Mouse (Mus musculus): Measurements from ENCODE around the gene Sdc1. TPM values are rescaled to one million over a fixed set of nuclear protein-coding genes. Genes with fewer than 3 reads are reported as not detected.

The Sdc1 gene
- total RNA-seq, 4 experiments from 2014 or later, result 0.82 to 3.1 (median 2.1) TPM

DNA sequence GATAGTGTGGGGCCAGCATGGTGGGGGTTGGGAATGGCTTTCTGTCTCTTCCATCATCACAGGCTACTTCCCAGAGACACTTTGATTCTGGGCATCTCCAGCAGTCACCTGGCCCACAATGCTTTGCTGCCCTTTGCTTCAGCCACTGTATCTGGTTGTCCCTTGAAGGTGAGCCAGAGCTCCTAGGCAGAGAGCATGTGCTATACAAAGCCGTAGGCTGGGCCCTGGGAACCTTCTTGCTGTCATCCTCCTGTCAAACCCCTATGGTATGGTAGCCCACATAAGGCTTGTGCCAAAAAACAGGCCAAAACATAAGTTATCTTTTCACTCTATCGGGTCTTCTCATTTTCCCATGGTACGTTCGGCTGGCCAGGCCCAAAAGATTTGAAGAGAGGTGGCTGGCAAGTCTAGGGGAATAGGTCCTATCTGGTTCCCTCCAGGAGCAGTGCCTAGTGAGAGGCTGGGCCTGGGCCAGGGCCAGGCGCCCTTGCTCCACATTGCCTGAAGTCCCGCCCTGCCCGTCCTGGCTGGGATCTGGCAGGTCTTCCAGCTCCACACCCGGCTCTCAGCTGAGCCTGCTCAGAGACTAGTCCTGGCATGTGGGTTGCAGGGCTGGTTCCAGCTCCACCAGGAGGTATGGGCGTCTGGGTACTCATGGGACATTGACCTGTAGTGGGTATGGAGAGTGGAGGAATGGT, 10.7 kb downstream of the Sdc1 start:
- DNase-seq (ENCODE audit: low spot score in 2 of 2), result peak; percentile 51 to 82

DNA sequence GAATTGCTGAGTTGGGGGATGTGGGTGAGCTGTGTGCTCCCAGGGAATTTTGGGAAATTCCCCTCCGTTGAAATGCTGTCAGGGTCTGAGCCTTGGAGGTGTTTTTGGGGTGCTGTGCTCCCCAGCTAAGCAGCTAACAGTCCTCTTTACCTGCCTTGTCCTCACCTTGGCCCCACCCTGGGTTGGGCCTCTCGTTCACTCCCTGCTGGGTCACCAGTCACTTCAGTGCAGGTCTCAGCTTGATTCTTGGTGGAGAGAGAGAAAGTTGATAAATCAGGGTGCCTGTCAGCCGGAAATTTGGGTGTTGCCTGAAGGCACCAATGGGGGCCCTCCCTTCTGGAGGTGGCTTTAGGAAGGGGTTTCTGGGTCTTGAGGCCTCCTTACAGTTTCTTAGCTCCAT, 11.4 kb downstream of the Sdc1 start:
- no peak for DNase-seq (ENCODE audit: low spot score in 2 of 2)

DNA sequence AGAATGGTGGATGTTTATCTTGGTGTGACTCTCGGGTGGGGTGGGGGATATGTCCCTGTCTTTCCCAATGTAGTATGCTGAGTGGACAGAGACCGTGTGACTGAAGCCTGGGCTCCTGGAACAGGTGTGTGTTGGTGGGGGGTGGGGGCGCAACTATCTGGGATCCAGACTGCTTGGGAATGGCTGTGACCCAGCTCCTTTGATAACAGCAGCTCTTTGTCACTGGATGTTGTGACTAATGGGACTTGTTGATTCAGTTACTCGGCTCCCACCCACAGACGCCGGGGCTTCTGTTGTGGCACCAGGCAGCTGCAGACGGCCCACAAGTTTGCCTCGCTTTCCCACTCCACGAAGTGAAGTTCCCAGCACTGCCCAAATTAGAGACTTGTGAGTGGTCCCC, 13.1 kb downstream of the Sdc1 start:
- DNase-seq (ENCODE audit: low spot score in 2 of 2), result no peak

DNA sequence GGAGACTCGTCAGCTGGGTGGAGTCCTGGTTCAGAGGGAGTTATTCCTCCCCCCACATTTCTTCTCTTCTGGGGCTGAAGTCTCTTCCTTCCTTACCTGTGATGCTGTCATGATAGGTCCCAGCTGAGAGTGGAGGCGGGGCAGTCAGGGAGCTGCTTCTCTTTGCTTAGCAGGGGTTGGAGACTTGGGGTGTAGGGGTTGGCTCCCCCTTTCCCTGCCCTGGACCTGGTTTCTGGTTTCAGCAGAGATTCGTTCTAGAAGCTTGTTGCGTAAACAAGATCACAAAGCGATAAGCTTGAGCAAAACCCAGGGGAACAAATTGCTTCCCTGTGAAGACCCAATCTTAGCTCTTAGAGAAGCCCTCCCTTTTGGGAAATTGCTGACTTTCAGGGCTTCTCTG, 15.4 kb downstream of the Sdc1 start:
- no peak for DNase-seq (ENCODE audit: low spot score in 2 of 2)

DNA sequence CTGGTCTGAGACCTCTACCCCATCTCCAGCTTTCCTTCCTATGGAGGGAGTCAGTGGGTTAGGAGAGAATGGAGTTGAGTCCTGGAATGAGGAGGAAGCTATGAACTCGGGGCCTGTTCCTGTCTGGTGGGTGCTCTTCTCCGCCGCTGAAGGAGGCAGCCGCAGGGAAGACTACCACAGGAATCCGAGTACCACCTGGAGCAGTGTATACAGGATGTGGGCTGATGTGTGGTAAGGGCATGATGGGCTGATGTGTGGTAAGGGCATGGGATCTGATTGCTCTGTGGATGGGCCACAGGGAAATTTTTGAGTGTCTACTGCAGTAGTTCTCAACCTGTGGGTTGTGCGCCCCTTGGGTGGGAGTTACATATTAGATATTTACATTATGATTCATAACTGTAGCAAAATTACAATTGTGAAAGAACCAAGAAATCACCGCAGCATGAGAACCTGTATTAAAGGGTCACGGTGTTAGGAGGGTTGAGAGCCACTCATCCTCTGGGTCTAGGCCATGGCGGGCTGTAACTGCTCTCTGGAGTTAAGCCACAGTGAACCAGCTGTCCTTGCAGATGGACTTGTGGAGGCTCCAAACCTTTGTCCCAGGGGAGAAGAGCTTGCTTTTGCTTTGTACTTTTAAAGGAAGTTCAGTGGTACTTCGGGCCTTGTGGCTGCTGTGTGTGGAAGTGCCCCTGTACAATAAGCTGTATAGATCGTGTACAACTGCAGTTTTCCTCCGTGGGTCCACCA, 16.0 kb downstream of the Sdc1 start:
- DNase-seq (ENCODE audit: low spot score in 2 of 2), result peak; percentile 20 to 28

DNA sequence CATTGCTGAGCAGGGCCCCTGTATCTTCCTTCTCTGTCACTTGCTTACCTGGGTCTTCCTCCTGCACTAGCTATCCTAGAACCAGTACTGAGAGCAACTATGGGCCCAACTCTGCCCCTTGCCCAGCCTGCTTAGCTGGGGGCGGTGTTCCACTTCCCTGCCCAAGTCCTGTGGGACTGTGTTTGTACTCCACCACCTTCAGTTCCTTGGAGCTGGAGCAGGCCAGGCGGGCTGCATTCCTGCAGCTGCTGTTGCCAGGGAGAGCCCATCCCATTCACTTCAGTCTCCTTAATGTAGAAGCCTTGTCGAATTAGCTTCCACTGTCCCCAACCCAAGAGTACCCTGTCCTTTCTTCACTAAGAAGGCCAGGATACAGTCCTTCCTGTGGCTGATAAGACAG, 17.3 kb downstream of the Sdc1 start:
- no peak for DNase-seq (ENCODE audit: low spot score in 2 of 2)

DNA sequence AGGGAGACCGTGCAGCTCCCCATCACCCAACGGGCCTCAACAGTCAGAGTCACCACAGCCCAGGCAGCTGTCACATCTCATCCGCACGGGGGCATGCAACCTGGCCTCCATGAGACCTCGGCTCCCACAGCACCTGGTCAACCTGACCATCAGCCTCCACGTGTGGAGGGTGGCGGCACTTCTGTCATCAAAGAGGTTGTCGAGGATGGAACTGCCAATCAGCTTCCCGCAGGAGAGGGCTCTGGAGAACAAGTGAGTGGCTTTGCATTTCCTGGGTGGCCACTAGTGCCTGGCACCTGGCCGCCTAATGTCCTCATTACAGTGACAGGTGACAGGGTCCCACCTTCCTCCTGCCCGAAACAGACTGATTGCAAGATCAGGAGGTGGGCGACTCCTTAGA, 19.5 kb downstream of the Sdc1 start:
- no peak for DNase-seq (ENCODE audit: low spot score in 2 of 2)

DNA sequence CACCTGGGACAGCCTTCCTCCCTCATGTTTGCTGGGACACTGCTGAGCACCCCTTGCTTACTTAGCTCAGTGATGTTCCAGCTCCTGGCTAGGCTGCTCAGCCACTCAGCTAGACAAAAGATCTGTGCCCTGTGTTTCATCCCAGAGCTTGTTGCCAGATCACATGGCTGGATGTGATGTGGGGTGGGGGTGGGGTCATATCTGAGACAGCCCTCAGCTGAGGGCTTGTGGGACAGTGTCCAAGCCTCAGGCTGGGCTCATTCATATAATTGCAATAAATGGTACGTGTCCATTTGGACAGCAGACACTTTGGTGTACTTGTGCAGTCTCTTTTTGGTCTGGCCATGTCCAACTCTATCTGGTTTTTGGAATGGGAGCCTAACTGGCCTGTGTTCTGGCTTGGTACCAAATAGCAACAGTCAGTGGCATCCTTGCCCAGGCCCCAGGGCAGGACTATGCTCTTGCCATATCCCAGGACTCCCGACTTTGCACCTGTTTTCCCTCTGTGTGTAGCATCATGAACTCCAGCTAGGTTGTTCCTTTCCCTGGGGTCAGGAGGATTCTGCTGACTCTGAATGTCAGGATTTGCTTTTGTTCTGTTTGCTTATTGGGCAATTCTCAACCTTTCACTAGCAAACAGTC, 22.4 kb downstream of the Sdc1 start:
- no peak for DNase-seq (ENCODE audit: low spot score in 2 of 2)

DNA sequence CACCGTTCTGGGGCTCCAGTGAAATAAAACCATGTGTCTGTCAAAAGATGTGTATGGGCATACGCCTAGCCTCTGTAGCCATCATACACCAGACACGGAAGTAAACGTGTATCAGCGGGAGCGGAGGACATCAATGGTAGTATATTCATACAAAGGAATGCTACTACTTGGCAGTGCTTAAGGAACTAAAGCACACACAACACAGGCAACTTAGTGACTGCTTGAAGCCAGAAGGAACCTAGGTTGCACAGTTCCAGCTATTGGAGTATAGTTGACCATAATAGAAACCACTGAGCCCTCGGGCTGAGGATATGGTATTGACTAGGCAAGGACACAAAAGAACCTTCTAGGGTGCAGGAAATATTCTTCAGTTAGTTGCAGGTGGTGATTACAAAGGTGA, 26.8 kb downstream of the Sdc1 start:
- no peak for DNase-seq (ENCODE audit: low spot score in 2 of 2)

DNA sequence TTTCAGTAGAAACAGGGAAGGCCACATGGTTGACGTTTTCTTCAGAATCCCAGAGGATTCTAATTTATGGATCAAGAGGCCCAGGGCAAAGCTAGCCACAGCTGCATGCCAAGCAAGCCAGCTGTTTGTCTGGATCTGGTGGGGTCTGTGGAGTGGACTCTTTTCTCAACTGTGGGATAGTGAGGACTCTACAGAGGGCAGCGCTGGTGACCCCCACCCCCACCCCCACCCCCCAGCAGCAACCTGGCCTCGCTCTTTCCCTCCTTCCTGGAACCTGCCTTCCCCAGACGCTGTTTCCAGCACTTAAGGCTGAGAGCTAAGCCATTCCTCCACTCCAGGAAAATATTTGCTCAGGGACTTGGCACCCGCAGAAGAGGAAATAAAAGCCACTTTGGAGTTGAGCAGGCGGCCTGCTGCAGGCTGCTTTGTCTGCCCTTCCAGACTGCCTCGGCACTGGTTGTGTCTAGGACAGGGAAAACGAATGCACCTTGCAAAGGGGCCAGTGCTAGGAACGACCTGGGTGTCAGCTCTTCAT, 27.4 kb downstream of the Sdc1 start:
- DNase-seq (ENCODE audit: low spot score in 2 of 2), result no peak

DNA sequence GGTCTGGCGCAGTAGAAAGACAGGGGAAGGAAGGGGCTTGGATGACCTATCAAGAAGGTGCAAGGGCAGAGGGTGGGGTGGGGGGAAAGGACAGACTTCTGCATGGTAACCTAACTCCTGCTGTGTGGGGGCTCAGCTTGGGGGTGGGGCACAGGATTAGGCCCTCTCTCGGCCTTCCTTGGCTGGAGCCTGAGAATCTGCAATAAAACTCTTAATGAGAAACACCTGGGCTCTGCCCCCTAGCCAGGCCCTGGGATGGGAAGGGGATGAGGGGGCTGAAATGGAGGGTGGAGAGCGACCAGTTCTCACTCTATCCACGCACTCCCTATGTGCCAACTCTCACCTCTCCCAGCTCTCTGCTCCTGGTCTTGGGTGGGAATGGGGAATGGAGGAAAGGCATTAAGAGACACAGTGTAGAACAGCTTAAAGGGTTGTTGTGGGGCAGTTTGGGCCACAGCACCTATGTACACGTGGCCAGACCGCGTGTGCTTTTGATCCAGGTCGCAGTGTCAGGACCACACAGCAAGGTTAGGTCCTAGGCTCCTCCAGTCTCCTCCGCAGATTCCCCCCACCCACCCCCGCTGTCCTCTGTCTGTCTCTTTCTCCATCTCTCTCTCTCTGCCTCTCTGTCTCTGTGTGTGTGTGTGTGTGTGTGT, 32.4 kb downstream of the Sdc1 start:
- no peak for DNase-seq (ENCODE audit: low spot score in 2 of 2)

DNA sequence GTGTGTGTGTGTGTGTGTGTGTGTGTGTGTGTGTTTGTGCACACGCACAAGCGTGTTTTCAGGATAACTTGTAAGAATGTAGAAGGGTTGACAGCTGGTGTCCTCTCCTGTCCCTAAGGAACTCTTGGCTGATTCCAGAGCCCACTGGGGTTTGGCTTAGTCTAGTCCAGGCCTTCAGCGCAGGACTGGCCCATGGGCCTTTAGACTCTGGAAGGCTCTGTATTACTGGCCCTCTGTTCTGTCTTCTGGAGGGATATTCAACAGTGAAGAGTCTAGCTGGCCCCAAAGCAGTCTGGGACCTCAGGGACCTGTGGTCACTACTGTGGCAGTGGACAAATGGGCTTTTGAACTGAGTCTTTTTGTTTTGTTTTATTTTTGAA, 32.9 kb downstream of the Sdc1 start:
- DNase-seq (ENCODE audit: low spot score in 2 of 2), result no peak

DNA sequence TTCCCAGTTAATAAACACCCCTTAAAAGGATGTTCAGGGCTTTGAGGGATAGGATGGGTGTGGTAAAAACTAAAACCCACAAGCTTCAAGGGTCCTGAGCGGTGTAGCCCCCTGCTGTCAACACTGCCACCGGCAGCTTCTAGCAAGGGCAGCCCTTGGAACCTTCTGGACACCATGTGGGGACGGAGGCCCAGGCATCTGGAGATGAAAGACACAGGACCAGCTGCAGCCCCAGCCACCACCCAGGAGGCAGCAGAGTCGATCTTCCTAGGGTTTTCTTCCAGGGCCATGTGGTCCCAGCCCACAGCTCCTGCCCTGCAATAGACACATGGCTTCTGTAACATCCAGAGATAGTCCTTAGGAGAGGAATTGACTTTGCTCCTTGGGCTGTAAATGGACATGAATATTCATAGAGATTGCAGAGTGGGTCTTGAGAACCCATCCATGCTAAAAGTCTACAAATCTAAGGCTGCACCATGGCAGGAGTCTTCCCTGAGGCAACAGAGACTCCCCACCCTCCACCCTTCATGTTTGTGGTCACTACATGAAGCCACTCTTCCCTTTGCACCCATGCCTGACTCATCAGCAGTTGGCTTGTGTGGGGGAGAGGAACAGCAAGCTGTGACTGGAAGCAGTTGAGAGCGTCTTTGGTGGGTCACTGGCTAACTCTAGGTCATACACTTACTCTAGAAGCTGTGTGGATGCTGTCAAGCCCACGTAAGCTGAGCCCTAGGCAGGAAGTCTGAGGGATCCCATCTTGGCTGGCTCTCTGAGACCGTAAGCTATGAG, 34.0 kb downstream of the Sdc1 start:
- DNase-seq (ENCODE audit: low spot score in 2 of 2), result no peak

DNA sequence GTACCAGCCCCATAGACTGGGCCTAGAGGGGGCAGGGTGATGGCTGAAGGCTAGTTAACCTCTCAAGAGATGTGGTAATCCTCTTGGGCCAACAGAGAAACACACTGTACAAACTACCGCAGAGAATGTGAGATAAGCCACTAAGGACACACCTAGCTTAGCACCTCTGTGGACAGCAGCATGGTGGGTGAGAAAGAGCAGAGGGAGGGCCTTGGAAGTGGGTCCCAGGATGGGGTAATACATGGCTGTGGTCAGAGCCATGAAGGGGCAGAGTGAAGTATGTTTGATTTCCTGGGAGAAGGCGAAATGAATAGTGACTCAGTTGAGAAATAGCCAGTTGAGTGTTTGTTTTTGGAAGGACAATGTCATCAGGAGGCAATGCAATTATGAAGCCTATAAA, 38.0 kb downstream of the Sdc1 start:
- DNase-seq (ENCODE audit: low spot score in 2 of 2), result no peak

DNA sequence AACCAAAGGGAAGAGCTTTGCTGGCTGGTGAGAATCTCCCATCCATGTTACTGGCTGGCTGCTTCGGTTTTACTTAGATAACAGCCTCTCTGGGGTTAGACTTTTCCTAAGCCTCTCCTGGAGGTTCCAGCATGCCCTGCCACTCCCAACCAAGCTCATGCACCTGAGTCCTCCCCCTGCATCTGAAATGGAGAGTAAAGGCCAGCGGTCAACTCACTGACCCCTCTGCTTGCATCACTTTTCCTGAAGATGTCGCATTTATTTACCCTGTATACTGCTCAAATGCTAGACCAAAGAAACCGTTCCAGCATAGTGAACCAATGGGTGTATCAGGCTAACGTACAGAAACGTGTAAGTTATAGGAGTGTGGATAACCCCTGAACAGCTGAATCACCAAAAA, 38.5 kb downstream of the Sdc1 start:
- DNase-seq (ENCODE audit: low spot score in 2 of 2), result no peak

DNA sequence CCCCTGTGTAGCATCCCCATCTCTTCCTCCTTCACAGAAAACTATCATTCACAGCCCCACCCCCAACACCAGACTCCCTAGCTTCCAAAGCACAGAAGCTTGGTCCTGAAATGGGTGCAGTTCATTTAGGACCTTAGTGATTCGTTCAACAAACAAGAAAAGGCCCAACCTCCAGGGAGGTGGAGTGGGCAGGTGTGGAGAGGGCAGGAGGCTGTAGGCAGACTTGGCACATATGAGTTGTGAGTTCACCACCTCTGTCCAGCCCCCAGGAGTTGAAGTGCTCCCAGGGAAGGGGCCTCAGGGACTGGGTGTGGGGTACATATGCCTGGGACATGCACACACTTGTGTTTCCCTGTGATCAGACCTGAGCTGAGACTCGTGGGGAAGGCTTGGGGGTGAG, 39.8 kb downstream of the Sdc1 start:
- DNase-seq (ENCODE audit: low spot score in 2 of 2), result no peak

DNA sequence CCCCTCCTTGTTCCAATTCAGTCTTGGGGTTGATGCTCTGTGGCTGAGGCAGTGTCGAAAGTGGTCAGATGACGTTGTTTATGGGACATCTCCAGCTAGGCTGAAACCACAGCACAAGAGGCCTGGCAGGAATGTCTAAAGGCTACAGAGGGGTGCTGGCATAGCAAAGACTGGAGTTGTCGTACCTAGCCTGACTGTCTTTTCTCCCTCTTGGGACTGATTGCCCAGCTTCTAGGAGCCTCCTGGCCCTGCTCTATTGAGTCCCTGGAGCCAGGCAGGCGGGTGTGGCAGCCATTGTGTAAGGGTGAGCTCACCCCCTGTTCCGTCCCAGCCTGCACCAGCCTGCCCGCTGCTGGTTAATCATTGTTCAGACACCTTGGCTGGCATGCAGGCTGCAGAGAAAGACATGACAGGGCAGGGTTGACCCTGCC, 40.3 kb downstream of the Sdc1 start:
- DNase-seq (ENCODE audit: low spot score in 2 of 2), result no peak

DNA sequence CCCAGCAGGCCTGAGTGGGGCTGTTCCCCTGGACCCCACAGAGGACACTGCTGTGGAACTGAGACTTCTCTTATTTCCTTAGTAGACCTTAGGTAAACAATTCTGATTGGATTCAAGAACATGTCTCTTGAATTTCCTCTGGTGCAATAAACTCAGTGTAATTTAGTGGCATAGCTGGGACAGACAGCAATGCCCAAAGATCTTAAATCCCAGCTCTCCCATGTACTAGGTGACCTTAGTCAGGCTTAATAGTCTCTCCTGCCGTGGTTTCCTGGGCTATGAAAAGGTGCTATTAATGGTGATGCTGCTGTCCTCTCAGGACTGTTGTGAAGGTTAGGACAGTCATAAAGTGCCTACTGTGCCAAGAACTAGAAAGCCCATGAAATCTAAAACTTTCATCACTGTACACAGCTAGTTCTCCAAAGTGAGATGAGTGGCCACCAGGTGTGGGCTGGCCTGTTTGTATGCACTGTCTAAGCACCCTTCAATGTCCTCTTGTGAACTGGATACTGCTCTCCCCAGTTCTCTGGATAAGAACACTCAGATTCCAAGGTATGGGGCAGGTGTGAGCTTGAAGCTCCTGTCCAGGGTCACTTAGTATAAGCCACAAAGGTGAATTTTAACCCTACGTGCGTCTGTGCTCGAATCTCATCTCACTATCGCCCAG, 40.9 kb downstream of the Sdc1 start:
- no peak for DNase-seq (ENCODE audit: low spot score in 2 of 2)

DNA sequence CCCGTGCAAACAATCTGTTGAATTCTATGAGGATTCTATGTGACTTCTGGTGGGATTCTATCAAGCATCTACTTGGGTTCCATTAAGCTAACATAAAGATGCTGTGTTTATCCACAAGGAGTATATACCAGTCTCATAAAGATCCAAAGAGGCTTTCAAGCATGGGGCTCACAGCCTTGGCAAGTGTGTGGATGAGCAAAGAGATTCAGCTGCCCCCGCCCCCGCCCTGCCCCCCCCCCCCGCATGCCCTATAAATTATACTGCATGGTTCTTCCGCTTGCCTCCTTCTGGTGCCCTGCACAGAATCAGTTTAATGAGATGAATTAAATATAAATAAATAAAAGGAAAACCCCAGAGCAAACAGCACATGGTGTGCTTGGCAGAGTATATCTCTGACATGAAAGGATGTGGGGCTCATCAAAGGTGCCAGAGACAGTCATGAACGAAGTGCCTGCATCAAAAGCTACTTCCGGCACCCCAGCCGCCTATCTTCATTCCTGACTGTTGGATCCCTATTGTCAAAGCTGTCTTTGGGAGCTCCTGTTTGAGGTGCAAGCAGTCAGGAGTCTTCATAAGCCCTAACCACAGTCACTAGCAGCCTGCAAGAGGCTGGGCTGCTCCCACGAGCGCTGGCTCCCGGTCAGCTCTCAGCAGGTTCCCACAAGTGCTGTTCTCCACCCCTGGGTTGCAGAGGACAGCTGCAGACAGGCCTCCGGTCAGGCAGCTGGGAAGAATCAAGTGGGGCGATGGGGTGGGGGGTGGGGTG, 46.5 kb downstream of the Sdc1 start:
- DNase-seq (ENCODE audit: low spot score in 2 of 2), result no peak

DNA sequence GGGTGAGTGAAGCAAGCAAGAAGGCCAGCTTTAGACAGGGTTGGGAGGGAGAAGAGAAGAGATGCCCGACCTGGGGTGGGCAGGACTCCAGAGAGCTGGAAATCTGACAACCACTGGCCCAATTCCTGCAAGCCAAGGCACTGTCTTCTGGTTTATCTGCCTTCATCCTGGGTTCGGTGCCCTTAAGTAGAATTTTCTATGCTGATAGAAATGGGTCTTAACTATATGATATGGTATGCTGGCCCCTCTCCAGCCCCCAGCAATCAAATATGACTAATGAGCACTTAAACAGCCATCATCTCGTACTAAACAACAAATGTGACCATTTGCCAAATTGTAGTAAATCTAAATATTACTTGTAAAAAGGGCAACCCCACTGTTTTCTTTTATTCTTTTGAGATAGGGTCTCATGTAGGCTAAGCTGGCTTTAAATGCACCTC, 47.1 kb downstream of the Sdc1 start:
- DNase-seq (ENCODE audit: low spot score in 2 of 2), result no peak

Measured in gastrocnemius, adult 8-10 months (tissue).